Mouse (Mus musculus) liver, adult 2 months (tissue): ENCODE results near the gene Gbx1.

Experiments used
- CTCF ChIP-seq: fragments of 200-500 bp; IDR thresholded peaks from 2 replicates; pipeline ENCODE4 v1.5.1; 2011; ENCODE audit warnings: low read depth, low read length, control low read depth
- POLR2A ChIP-seq: fragments of 200-500 bp; IDR thresholded peaks from 2 replicates; pipeline ENCODE4 v1.6.1; 2011; ENCODE audit warnings: low read length, control low read depth; ENCODE audit not compliant: insufficient read depth; ENCODE audit errors: extremely low read depth

GRCm38 (mm10) chr5:24526190-24526888 lies 663 bp downstream of the Gbx1 start:
- no peak for TF ChIP-seq CTCF
- TF ChIP-seq POLR2A = no peak
